Mouse (Mus musculus): ENCODE measurements around the gene Soga1.

DNA sequence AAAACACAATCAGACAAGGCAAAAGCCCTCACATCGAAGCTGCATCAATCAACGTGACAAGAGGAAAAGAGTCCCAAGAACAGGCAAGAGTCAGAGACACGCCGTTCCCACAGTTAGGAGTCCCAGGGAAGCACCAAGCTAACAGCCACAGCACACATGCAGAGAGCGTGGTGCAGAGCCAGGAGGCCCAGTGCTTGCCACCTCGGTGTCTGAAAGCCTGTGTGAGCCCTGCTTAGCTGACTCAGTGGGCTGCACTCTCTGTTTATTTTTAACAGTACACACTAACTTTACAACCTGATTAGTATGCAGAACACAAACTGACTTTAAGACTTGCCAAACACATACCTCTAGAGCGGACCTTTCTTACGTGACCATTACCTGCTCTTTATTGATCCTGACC lies 25.4 kb upstream of the Soga1 start:
- TF ChIP-seq CTCF (IDR thresholded peaks at IDR 0.05; ENCODE audit: borderline replicate concordance, extremely low read depth, insufficient read depth, insufficient read length), result no peak
- no peak for TF ChIP-seq POLR2A (IDR thresholded peaks at IDR 0.05; ENCODE audit: borderline replicate concordance, extremely low read depth, insufficient read depth, insufficient read length, poor library complexity, severe bottlenecking)
